Mouse (Mus musculus) spleen, postnatal 4 days (tissue): ENCODE data around the gene Ppih.
"Not testable (repeated sequence)": the region's sequence is repeated elsewhere in the genome, so short reads cannot be mapped to it uniquely, and the experiment has no call there.

Experiments
- DNase-seq, 2 experiments: peaks; one replicate each; pipeline ENCODE4 v3.0.0; 2022; ENCODE audit warnings: low spot score in 2 of 2

Gene Ppih

GRCm38 (mm10) chr4:119291921-119292320, 28.4 kb downstream of the Ppih start:
- DNase-seq, result no peak

DNA sequence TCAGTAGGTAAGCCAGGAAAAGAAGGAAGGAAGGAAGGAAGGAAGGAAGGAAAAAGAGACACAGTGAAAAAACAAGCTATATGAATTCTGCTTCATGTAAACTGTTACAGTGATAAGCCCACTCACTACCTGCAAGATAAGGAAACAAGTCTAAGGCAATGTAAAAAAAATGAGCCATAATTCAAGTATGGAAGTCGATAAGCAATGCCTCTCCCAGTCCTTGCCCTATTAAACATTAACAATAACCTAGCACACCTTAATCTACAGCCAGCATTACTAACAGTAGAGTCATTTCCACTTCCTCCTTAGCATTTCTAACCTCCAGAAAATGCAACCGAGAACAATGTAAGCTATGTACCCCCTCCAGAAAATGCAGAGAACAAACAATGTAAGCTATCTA, 35.0 kb downstream of the Ppih start:
- no peak for DNase-seq

DNA sequence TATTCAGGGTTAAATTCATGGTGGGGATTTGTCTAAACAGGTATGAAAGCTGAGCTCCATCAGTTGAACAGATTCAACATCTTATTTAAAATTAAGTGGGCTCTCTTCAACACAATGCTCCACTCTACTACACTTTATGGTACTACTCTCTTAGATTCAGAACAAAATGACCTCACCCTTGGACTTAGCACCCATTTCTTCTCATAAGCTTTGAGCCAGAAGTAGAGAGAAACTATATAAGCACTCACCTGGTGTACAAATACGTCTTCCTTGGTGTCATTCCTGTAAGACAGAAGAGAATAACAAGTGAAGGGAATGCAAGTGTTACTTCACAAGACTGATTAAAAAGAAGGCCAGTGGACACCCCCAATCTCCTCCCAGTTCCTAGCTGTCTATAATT, 35.5 kb downstream of the Ppih start:
- no peak for DNase-seq

GRCm38 (mm10) chr4:119278784-119279183, 41.6 kb downstream of the Ppih start:
- not testable (repeated sequence) for DNase-seq

- no peak for DNase-seq
Observed at GRCm38 (mm10) chr4:119275726-119276125, 44.6 kb downstream of the Ppih start.

GRCm38 (mm10) chr4:119275226-119275625, 45.1 kb downstream of the Ppih start:
- no peak for DNase-seq

DNA sequence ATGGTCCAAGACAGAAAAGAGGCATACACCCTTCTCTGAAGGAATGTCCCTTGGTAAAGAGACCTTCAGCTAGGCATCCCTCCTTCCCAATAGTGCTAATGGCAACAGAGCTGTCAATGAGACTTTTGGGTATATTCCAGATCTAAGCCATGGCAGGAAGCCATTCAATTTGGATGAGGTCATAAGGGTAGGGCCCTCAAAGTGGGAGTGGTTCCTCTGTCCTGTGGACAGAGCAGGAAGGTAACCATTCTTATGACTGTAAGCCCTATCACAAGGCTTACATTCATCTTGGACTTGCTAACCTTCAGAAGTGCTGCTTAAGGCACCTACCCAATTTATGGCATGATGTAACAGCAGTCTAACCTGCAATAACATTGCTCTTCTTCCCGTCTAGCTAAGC, 45.7 kb downstream of the Ppih start:
- no peak for DNase-seq

DNA sequence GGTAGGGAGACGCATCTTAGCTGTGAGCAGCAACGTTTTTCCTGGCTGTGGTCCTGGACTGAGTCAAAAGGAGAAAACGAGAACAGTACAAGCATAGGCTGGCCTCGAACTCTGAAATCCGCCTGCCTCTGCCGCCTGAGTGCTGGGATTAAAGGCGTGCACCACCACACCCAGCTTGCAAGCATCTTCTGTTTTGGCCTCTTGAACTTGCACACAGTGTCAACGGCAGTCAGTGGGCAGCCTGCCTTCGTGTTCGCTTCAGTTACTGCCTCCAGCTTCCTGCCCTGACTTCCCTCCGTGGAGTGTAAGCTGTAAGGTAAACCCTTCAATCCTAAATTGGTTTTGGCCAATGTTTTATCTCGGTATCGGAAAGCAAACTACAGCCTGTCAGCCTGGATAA, 53.7 kb downstream of the Ppih start:
- no peak for DNase-seq

DNA sequence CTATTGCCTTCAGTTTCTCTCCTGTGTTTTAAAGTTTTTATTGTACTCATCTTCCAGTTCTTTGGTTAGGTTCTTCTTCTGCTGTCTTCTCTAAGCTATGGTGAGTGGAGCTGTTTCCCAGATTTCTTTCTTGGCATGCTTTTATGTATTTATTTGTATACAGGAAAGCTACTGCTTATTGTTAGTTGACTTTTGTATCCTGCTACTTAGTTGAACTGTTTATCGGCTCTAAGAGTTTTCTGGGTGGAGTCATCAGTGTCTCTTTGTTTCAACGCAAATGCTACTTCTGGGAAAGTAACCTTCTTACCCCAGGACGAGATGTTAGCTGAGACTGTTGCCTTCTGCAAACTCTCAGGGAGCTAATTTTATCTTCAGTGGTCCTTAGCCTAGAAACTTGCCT, 56.9 kb downstream of the Ppih start:
- DNase-seq, result no peak

GRCm38 (mm10) chr4:119262483-119262882, 57.9 kb downstream of the Ppih start:
- DNase-seq, result no peak

DNA sequence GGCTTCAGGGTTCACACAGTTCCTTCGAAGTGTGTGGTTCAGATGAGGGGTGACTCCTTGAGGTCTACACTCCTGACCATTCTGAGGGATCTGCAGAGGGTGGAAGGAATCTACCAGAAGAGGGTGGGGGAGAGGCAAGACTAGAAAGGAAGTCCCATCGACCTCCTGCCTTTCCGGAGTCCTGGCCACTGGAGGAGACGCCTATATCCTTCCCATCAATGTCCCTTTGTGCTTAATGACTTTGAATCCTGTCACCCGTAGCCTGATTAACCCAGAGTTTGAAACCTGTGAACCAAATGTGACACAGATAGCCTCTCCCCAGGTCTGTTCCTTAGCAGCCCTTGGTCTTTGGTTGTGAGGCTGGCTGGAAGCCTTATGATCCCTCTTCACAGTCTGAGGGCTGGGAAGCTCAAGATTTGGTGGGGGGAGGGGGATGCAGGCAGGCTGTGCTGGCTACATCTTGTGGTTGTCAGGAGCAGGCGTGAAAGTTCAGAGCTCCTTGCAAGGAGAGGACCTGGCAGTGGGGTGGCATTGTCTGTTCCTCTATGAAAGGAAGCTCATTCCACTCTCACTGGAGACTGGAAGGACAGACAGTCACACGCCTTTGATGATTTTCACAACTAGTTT, 59.1 kb downstream of the Ppih start:
- DNase-seq, result no peak

- DNase-seq, result no peak
Observed at GRCm38 (mm10) chr4:119259344-119260254, 60.7 kb downstream of the Ppih start.

GRCm38 (mm10) chr4:119257083-119257482, 63.3 kb downstream of the Ppih start:
- no peak for DNase-seq

DNA sequence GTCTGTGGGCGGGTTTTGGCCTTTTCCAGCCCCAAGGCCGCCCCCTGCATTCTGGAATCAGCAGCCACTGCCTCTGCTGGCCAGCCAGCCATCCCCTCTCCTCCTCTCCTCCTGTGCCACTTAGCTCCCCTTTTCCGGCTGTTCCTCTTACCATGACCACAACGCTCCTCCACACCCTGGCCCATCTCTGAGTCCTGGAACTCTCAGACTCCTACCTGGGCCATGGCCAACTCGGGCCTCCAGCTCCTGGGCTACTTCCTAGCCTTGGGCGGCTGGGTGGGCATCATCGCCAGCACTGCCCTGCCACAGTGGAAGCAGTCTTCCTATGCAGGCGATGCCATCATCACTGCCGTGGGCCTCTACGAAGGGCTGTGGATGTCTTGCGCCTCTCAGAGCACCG, 65.0 kb downstream of the Ppih start, which contains the start of gene Cldn19:
TSS of gene Cldn19 (plus strand) at position 64 of the 400 bp plus-strand sequence.
- DNase-seq, result no peak

GRCm38 (mm10) chr4:119254012-119254618, 66.2 kb downstream of the Ppih start:
- DNase-seq, result no peak

- no peak for DNase-seq
Observed at GRCm38 (mm10) chr4:119252025-119252808, 68.1 kb downstream of the Ppih start.
